ENCODE assay signal across 8 mouse cellular contexts in genomic region chr6:119104246-119104645, GRCm38 (mm10).
DNase-seq lines count a peak whose midpoint lies in the region; ATAC-seq and TF ChIP-seq lines count a peak whose summit lies in the region.
"Had no signal": no experiment of that assay in that cellular context is flagged by ENCODE, and none has a peak within 500 bp of the region (broad histone marks: within the 10 kb centered on the region; RNA-seq: fewer than 3 reads in every experiment).

No protein-coding gene starts in this region.

- H3K9me3 ChIP-seq in midbrain, postnatal 0 days (ENCODE audit: low read length): no peaks in the 10 kb centered on the region
- H3K9me3 ChIP-seq: liver, embryonic 15.5 days had no signal

- WGBS in midbrain, postnatal 0 days: 36% methylated on average over 8 of the region's 8 CpGs

- no peak for TF ChIP-seq POLR2A in testis, adult 2 months (IDR thresholded peaks at IDR 0.05; ENCODE audit: control insufficient read depth, low read depth, low read length)

- H3K4me3 ChIP-seq in midbrain, postnatal 0 days (ENCODE audit: low read depth, low read length): no peak overlapping the region
- no peak overlapping the region for H3K4me3 ChIP-seq in testis, adult 2 months (ENCODE audit: control insufficient read depth, low read depth, low read length)
- H3K4me3 ChIP-seq: liver, embryonic 15.5 days had no signal

- no peaks in the 10 kb centered on the region for H3K27me3 ChIP-seq in midbrain, postnatal 0 days (ENCODE audit: insufficient read depth, low read length)
- H3K27me3 ChIP-seq in testis, adult 2 months (ENCODE audit: control insufficient read depth, insufficient read depth, low read length): no peaks in the 10 kb centered on the region

- H3K27ac ChIP-seq in midbrain, postnatal 0 days (ENCODE audit: low read depth, low read length): no peak overlapping the region
- no peak overlapping the region for H3K27ac ChIP-seq in testis, adult 2 months (ENCODE audit: control insufficient read depth, insufficient read depth, low read depth, low read length)
- H3K27ac ChIP-seq: liver, embryonic 15.5 days had no signal

- H3K4me1 ChIP-seq in midbrain, postnatal 0 days (ENCODE audit: insufficient read depth, low read length): peaks cover 15% of the 10 kb centered on the region
- peaks cover 7% of the 10 kb centered on the region for H3K4me1 ChIP-seq in testis, adult 2 months (ENCODE audit: control insufficient read depth, insufficient read depth, low read length)

- H3K4me2 ChIP-seq in midbrain, postnatal 0 days (ENCODE audit: low read depth, low read length, poor library complexity, severe bottlenecking): peak overlapping the region; percentile 54; the same call in 1 of the 2 replicates
- H3K4me2 ChIP-seq: liver, embryonic 15.5 days had no signal

- intact Hi-C loops in heart, postnatal 36 days (cut with DNase I): loop anchor here (1.0 kb wide), 1 partner anchor 181 kb away; no protein-coding TSS in a partner anchor
- intact Hi-C loops in left cerebral cortex, postnatal 14 days (cut with DNase I): loop anchor here (1.0 to 10.0 kb wide), 3 partner anchors 181 to 458 kb away; no protein-coding TSS in a partner anchor

- no peak for ATAC-seq in midbrain, postnatal 0 days (ENCODE audit: low FRiP score)

- no peaks in the 10 kb centered on the region for H3K36me3 ChIP-seq in midbrain, postnatal 0 days (ENCODE audit: insufficient read depth, low read length)
- H3K36me3 ChIP-seq in testis, adult 2 months (ENCODE audit: control insufficient read depth, insufficient read depth, low read length): no peaks in the 10 kb centered on the region
- H3K36me3 ChIP-seq: liver, embryonic 15.5 days had no signal

- H3K9ac ChIP-seq in midbrain, postnatal 0 days (replicated peaks; ENCODE audit: low read length, poor library complexity, severe bottlenecking): no peak overlapping the region
- H3K9ac ChIP-seq: liver, embryonic 15.5 days had no signal

- peak; percentile 91 for TF ChIP-seq CTCF in midbrain, postnatal 0 days (IDR thresholded peaks at IDR 0.05)
- TF ChIP-seq CTCF in testis, adult 2 months (IDR thresholded peaks at IDR 0.05; ENCODE audit: control insufficient read depth, insufficient read depth, insufficient replicate concordance, low read depth, low read length): peak; percentile 90; the same call in 1 of the 2 replicates

- DNase-seq in MN1 (ENCODE audit: low spot score): peak; percentile 84
- DNase-seq in adrenal gland, postnatal 25 days: peak; percentile 90
- peak; percentile 68 for DNase-seq in embryo, embryonic 11.5 days (ENCODE audit: low read depth, low spot score)
- peak; percentile 79 to 81 for DNase-seq in heart, postnatal 36 days
- DNase-seq in left cerebral cortex, postnatal 14 days (ENCODE audit: low spot score in 2 of 2): peak; percentile 85 to 91
- DNase-seq in midbrain, postnatal 0 days (ENCODE audit: low spot score): peak; percentile 92
